Mouse (Mus musculus) forebrain, embryonic 14.5 days (tissue): Measurements from ENCODE around the gene Mta3. TPM values are rescaled to one million over a fixed set of nuclear protein-coding genes. Genes with fewer than 3 reads are reported as not detected.

Source experiments
- ATAC-seq: fragments of 200-750 bp; cut with Nextera tagmentation; 2 replicates; pipeline ENCODE4 v1.8.0; 2017; ENCODE audit warnings: mild to moderate bottlenecking, moderate library complexity
- DNase-seq: peaks from one replicate; pipeline ENCODE4 v3.0.0-alpha.2; 2015; ENCODE audit warnings: low spot score
- H3K27ac ChIP-seq: fragments of 300-500 bp; sonication (generic); 2 replicates; pipeline ENCODE4 v1.5.1; 2014; ENCODE audit warnings: low read depth, mild to moderate bottlenecking, control low read depth, low read length, moderate library complexity
- H3K27me3 ChIP-seq: fragments of 300-500 bp; sonication (generic); replicated peaks from 2 replicates; pipeline ENCODE4 v1.6.1; 2014; ENCODE audit warnings: low read length, control low read depth, mixed read lengths; ENCODE audit not compliant: control insufficient read depth, insufficient read depth
- H3K36me3 ChIP-seq: fragments of 300-500 bp; sonication (generic); 2 replicates; pipeline ENCODE4 v1.6.1; 2014; ENCODE audit warnings: low read length, control low read depth; ENCODE audit not compliant: control insufficient read depth, insufficient read depth
- H3K4me1 ChIP-seq: fragments of 300-500 bp; sonication (generic); 2 replicates; pipeline ENCODE4 v1.6.1; 2014; ENCODE audit warnings: antibody characterized with exemption, low read length, control low read depth; ENCODE audit not compliant: control insufficient read depth, insufficient read depth
- H3K4me2 ChIP-seq: fragments of 300-500 bp; sonication (generic); 2 replicates; pipeline ENCODE4 v1.6.1; 2014; ENCODE audit warnings: mild to moderate bottlenecking, control low read depth, low read length
- H3K4me3 ChIP-seq: fragments of 300-500 bp; sonication (generic); 2 replicates; pipeline ENCODE4 v1.5.1; 2014; ENCODE audit warnings: low read depth, low read length, control low read depth
- H3K9ac ChIP-seq: fragments of 300-500 bp; sonication (generic); 2 replicates; pipeline ENCODE4 v1.6.1; 2014; ENCODE audit warnings: mild to moderate bottlenecking, low read length, control low read depth, moderate library complexity
- H3K9me3 ChIP-seq: fragments of 300-500 bp; sonication (generic); replicated peaks from 2 replicates; pipeline ENCODE4 v1.6.1; 2016; ENCODE audit warnings: low read length, control low read depth, mixed read lengths; ENCODE audit not compliant: control insufficient read depth
- WGBS: fragments of 180-500 bp; shearing (Covaris S2); extraction: QIAGEN DNeasy Blood & Tissue Kit; methylation state at CpG from one replicate; pipeline ENCODE4 v1.1.7; 2014; 5-methylcytosine and 5-hydroxymethylcytosine counted together
- polyA plus RNA-seq: library from polyadenylated mRNA; unstranded; fragments of >200 nt; fragmentation: Nextera tagmentation; extraction: Ambion mirVana; gene quantifications from 2 replicates; pipeline ENCODE4 v1.2.1, GENCODE M21; 2014

Mta3 gene
- 26.5 and 28.1 TPM in 2 replicates for polyA plus RNA-seq

- peak; percentile 77 for ATAC-seq
- Histone ChIP-seq H3K4me3 (peak within 1 kb of the TSS; percentile 81), H3K9ac (peak within 1 kb of the TSS; percentile 92), H3K4me2 (peak within 1 kb of the TSS; percentile 76), H3K4me1 (peaks cover 3% of the 10 kb centered on the region; the same call in 1 of the 2 replicates), H3K9me3 (no peaks in the 10 kb centered on the region), H3K36me3 (peaks cover 4% of the 10 kb centered on the region; the same call in 1 of the 2 replicates), H3K27ac (peak within 1 kb of the TSS; percentile 82), H3K27me3 (no peaks in the 10 kb centered on the region)
- WGBS = under 1% methylated on average over 38 of the region's 56 CpGs
- peak; percentile 47 for DNase-seq
Observed at GRCm38 (mm10) chr17:83706116-83706593, at the start of gene Mta3. Gene Mta3 (plus strand): TSS chr17:83706163.

GRCm38 (mm10) chr17:83657375-83657774 is 48.6 kb upstream of the Mta3 start:
- no peak overlapping the region for H3K9ac ChIP-seq
- no peaks in the 10 kb centered on the region for H3K27me3 ChIP-seq
- DNase-seq (no peak), ATAC-seq (no peak)
- no peaks in the 10 kb centered on the region for H3K36me3 ChIP-seq
- no peak overlapping the region for H3K4me2 ChIP-seq
- H3K9me3 ChIP-seq = no peaks in the 10 kb centered on the region
- no peak overlapping the region for H3K27ac ChIP-seq
- H3K4me3 ChIP-seq = no peak overlapping the region
- WGBS = 68% methylated on average over 9 of the region's 9 CpGs
- H3K4me1 ChIP-seq = no peaks in the 10 kb centered on the region

GRCm38 (mm10) chr17:83658943-83659342 is 47.0 kb upstream of the Mta3 start:
- no peaks in the 10 kb centered on the region for H3K27me3 ChIP-seq
- H3K9me3 ChIP-seq = no peaks in the 10 kb centered on the region
- H3K4me2 ChIP-seq = no peak overlapping the region
- H3K4me1 ChIP-seq = no peaks in the 10 kb centered on the region
- H3K27ac ChIP-seq = no peak overlapping the region
- ATAC-seq (no peak), DNase-seq (no peak)
- H3K36me3 ChIP-seq = no peaks in the 10 kb centered on the region
- H3K9ac ChIP-seq = no peak overlapping the region
- 71% methylated on average over 1 of the region's 1 CpGs for WGBS
- H3K4me3 ChIP-seq = no peak overlapping the region

- 45% methylated on average over 8 of the region's 8 CpGs for whole genome bisulfite sequencing
- Histone ChIP-seq H3K9ac (no peak overlapping the region), H3K9me3 (no peaks in the 10 kb centered on the region), H3K27me3 (no peaks in the 10 kb centered on the region), H3K4me3 (no peak overlapping the region), H3K36me3 (no peaks in the 10 kb centered on the region), H3K27ac (no peak overlapping the region), H3K4me2 (no peak overlapping the region), H3K4me1 (no peaks in the 10 kb centered on the region)
- DNase-seq (no peak), ATAC-seq (no peak)
Observed at GRCm38 (mm10) chr17:83664761-83665160, 41.2 kb upstream of the Mta3 start.

- no peak for DNase-seq
- Histone ChIP-seq H3K4me3 (no peak overlapping the region), H3K4me1 (no peaks in the 10 kb centered on the region), H3K27me3 (no peaks in the 10 kb centered on the region), H3K9ac (no peak overlapping the region), H3K36me3 (no peaks in the 10 kb centered on the region), H3K4me2 (no peak overlapping the region), H3K9me3 (no peaks in the 10 kb centered on the region), H3K27ac (no peak overlapping the region)
- 80% methylated on average over 13 of the region's 13 CpGs for WGBS
- no peak for ATAC-seq
Observed at GRCm38 (mm10) chr17:83666597-83667287, 39.2 kb upstream of the Mta3 start.

GRCm38 (mm10) chr17:83667934-83668690 is 37.9 kb upstream of the Mta3 start:
- ATAC-seq = no peak
- no peaks in the 10 kb centered on the region for H3K27me3 ChIP-seq
- no peaks in the 10 kb centered on the region for H3K36me3 ChIP-seq
- H3K4me1 ChIP-seq = no peaks in the 10 kb centered on the region
- H3K4me3 ChIP-seq = no peak overlapping the region
- H3K9ac ChIP-seq = no peak overlapping the region
- WGBS = 89% methylated on average over 3 of the region's 3 CpGs
- no peak for DNase-seq
- no peaks in the 10 kb centered on the region for H3K9me3 ChIP-seq
- no peak overlapping the region for H3K27ac ChIP-seq
- H3K4me2 ChIP-seq = no peak overlapping the region

GRCm38 (mm10) chr17:83672685-83673084 is 33.3 kb upstream of the Mta3 start:
- DNase-seq (no peak), ATAC-seq (no peak)
- Histone ChIP-seq H3K9me3 (no peaks in the 10 kb centered on the region), H3K4me3 (no peak overlapping the region), H3K27me3 (no peaks in the 10 kb centered on the region), H3K9ac (no peak overlapping the region), H3K36me3 (no peaks in the 10 kb centered on the region), H3K27ac (no peak overlapping the region), H3K4me2 (no peak overlapping the region), H3K4me1 (no peaks in the 10 kb centered on the region)
- WGBS = 78% methylated on average over 4 of the region's 4 CpGs

GRCm38 (mm10) chr17:83677370-83677769 is 28.6 kb upstream of the Mta3 start:
- 77% methylated on average over 1 of the region's 1 CpGs for WGBS
- H3K27me3 ChIP-seq = no peaks in the 10 kb centered on the region

GRCm38 (mm10) chr17:83681977-83682376 is 24.0 kb upstream of the Mta3 start:
- Histone ChIP-seq H3K9ac (no peak overlapping the region), H3K4me3 (no peak overlapping the region), H3K27me3 (no peaks in the 10 kb centered on the region), H3K9me3 (0 out of 2 replicates have a peak, but pooled peaks cover 2% of the 10 kb centered on the region), H3K4me2 (no peak overlapping the region), H3K27ac (no peak overlapping the region), H3K36me3 (no peaks in the 10 kb centered on the region), H3K4me1 (no peaks in the 10 kb centered on the region)
- ATAC-seq (no peak), DNase-seq (no peak)
- 54% methylated on average over 7 of the region's 7 CpGs for WGBS

More at GRCm38 (mm10) chr17:83677370-83677769, 28.6 kb upstream of the Mta3 start:
- ATAC-seq (no peak), DNase-seq (no peak)
- Histone ChIP-seq H3K9me3 (no peaks in the 10 kb centered on the region), H3K36me3 (no peaks in the 10 kb centered on the region), H3K27ac (no peak overlapping the region), H3K4me2 (no peak overlapping the region), H3K4me3 (no peak overlapping the region), H3K4me1 (no peaks in the 10 kb centered on the region), H3K9ac (no peak overlapping the region)
